Mouse (Mus musculus) intestine, embryonic 16.5 days (tissue): ENCODE results near the gene Pcif1. TPM values are rescaled to one million over a fixed set of nuclear protein-coding genes. Genes with fewer than 3 reads are reported as not detected.
"Not testable (repeated sequence)": the region's sequence is repeated elsewhere in the genome, so short reads cannot be mapped to it uniquely, and the experiment has no call there.

Experiments used
- ATAC-seq: fragments of 200-750 bp; cut with Nextera tagmentation; 2 replicates; pipeline ENCODE4 v1.8.0; 2017; ENCODE audit warnings: moderate TSS enrichment, moderate library complexity
- H3K27ac ChIP-seq: fragments of 300-500 bp; sonication (generic); 2 replicates; pipeline ENCODE4 v1.5.1; 2014; ENCODE audit warnings: mild to moderate bottlenecking, low read length
- H3K27me3 ChIP-seq: fragments of 300-500 bp; sonication (generic); replicated peaks from 2 replicates; pipeline ENCODE4 v1.6.1; 2014; ENCODE audit warnings: low read length, control low read depth, mixed read lengths; ENCODE audit not compliant: control insufficient read depth, insufficient read depth
- H3K36me3 ChIP-seq: fragments of 300-500 bp; sonication (generic); 2 replicates; pipeline ENCODE4 v1.6.1; 2014; ENCODE audit warnings: low read length, control low read depth; ENCODE audit not compliant: control insufficient read depth, insufficient read depth
- H3K4me1 ChIP-seq: fragments of 300-500 bp; sonication (generic); 2 replicates; pipeline ENCODE4 v1.6.1; 2014; ENCODE audit warnings: low read length, control low read depth, mixed read lengths; ENCODE audit not compliant: control insufficient read depth, insufficient read depth
- H3K4me2 ChIP-seq: fragments of 300-500 bp; sonication (generic); 2 replicates; pipeline ENCODE4 v1.6.1; 2014; ENCODE audit warnings: low read depth, low read length, control low read depth
- H3K4me3 ChIP-seq: fragments of 300-500 bp; sonication (generic); 2 replicates; pipeline ENCODE4 v1.5.1; 2014; ENCODE audit warnings: mild to moderate bottlenecking, low read length
- H3K9ac ChIP-seq: fragments of 300-500 bp; sonication (generic); 2 replicates; pipeline ENCODE4 v1.6.1; 2014; ENCODE audit warnings: low read depth, low read length
- H3K9me3 ChIP-seq: fragments of 300-500 bp; sonication (generic); 2 replicates; pipeline ENCODE4 v1.6.1; 2016; ENCODE audit warnings: low read length, control low read depth; ENCODE audit not compliant: control insufficient read depth
- whole genome bisulfite sequencing: fragments of 180-500 bp; shearing (Covaris S2); extraction: QIAGEN DNeasy Blood & Tissue Kit; methylation state at CpG from one replicate; pipeline ENCODE4 v1.1.7; 2014; 5-methylcytosine and 5-hydroxymethylcytosine counted together
- polyA plus RNA-seq: library from polyadenylated mRNA; unstranded; fragments of >200 nt; fragmentation: Nextera tagmentation; extraction: Ambion mirVana; gene quantifications from 2 replicates; pipeline ENCODE4 v1.2.1, GENCODE M21; 2015

Pcif1 gene
- polyA plus RNA-seq, 1 experiment from 2014 or later, result 64.0 TPM

- H3K4me3 ChIP-seq, result peak overlapping the region; percentile 87
- not testable (repeated sequence) for H3K9me3 ChIP-seq, H3K36me3 ChIP-seq, ATAC-seq, H3K4me2 ChIP-seq, H3K9ac ChIP-seq, H3K27me3 ChIP-seq
- H3K27ac ChIP-seq, result peak overlapping the region; percentile 100; the same call in 1 of the 2 replicates
- WGBS, result 80% methylated on average over 11 of the region's 11 CpGs
- peaks cover 32% of the 10 kb centered on the region for H3K4me1 ChIP-seq
Observed at GRCm38 (mm10) chr2:164877376-164878215, 1.5 kb upstream of the Pcif1 start.

- no peaks in the 10 kb centered on the region for H3K9me3 ChIP-seq
- peak overlapping the region; percentile 100 for H3K27ac ChIP-seq
- 1% methylated on average over 28 of the region's 28 CpGs for WGBS
- no peaks in the 10 kb centered on the region for H3K36me3 ChIP-seq
- H3K27me3 ChIP-seq, result no peaks in the 10 kb centered on the region
- H3K9ac ChIP-seq, result peak overlapping the region; percentile 100
- ATAC-seq, result peak; percentile 62
- peak overlapping the region; percentile 87 for H3K4me3 ChIP-seq
- peak overlapping the region; percentile 69 for H3K4me2 ChIP-seq
- H3K4me1 ChIP-seq, result peaks cover 30% of the 10 kb centered on the region
Observed at GRCm38 (mm10) chr2:164878509-164879227, 436 bp upstream of the Pcif1 start.

GRCm38 (mm10) chr2:164879568-164880277, 619 bp downstream of the Pcif1 start:
- H3K9ac ChIP-seq, result peak overlapping the region; percentile 100
- H3K27me3 ChIP-seq, result no peaks in the 10 kb centered on the region
- WGBS, result under 1% methylated on average over 61 of the region's 72 CpGs
- peaks cover 3% of the 10 kb centered on the region; the same call in 1 of the 2 replicates for H3K36me3 ChIP-seq
- H3K4me3 ChIP-seq, result peak overlapping the region; percentile 87
- H3K4me1 ChIP-seq, result peaks cover 20% of the 10 kb centered on the region
- H3K4me2 ChIP-seq, result peak overlapping the region; percentile 76
- no peaks in the 10 kb centered on the region for H3K9me3 ChIP-seq
- ATAC-seq, result peak; percentile 84
- peak overlapping the region; percentile 100 for H3K27ac ChIP-seq

- Histone ChIP-seq H3K27me3 (no peaks in the 10 kb centered on the region), H3K4me2 (no peak overlapping the region), H3K4me3 (no peak overlapping the region), H3K4me1 (peaks cover 15% of the 10 kb centered on the region), H3K9ac (no peak overlapping the region), H3K9me3 (no peaks in the 10 kb centered on the region), H3K36me3 (peaks cover 25% of the 10 kb centered on the region), H3K27ac (no peak overlapping the region)
- ATAC-seq, result no peak
- 74% methylated on average over 9 of the region's 9 CpGs for WGBS
Observed at GRCm38 (mm10) chr2:164882619-164883018, 3.5 kb downstream of the Pcif1 start.

GRCm38 (mm10) chr2:164885788-164886187, 6.7 kb downstream of the Pcif1 start:
- no peak for ATAC-seq
- no peaks in the 10 kb centered on the region for H3K27me3 ChIP-seq
- H3K4me1 ChIP-seq, result peaks cover 26% of the 10 kb centered on the region
- H3K4me3 ChIP-seq, result no peak overlapping the region
- no peak overlapping the region for H3K4me2 ChIP-seq
- peak overlapping the region; percentile 18 for H3K27ac ChIP-seq
- 59% methylated on average over 7 of the region's 7 CpGs for WGBS
- no peaks in the 10 kb centered on the region for H3K9me3 ChIP-seq
- peaks cover 42% of the 10 kb centered on the region for H3K36me3 ChIP-seq
- no peak overlapping the region for H3K9ac ChIP-seq

GRCm38 (mm10) chr2:164886617-164887016, 7.5 kb downstream of the Pcif1 start:
- peaks cover 24% of the 10 kb centered on the region for H3K4me1 ChIP-seq
- ATAC-seq, result no peak
- no peak overlapping the region for H3K4me2 ChIP-seq
- H3K4me3 ChIP-seq, result no peak overlapping the region
- H3K9me3 ChIP-seq, result no peaks in the 10 kb centered on the region
- H3K27me3 ChIP-seq, result no peaks in the 10 kb centered on the region
- 93% methylated on average over 10 of the region's 10 CpGs for WGBS
- peaks cover 50% of the 10 kb centered on the region for H3K36me3 ChIP-seq
- no peak overlapping the region for H3K9ac ChIP-seq
- H3K27ac ChIP-seq, result no peak overlapping the region

GRCm38 (mm10) chr2:164888996-164889395, 9.9 kb downstream of the Pcif1 start:
- Histone ChIP-seq H3K36me3 (peaks cover 63% of the 10 kb centered on the region), H3K9ac (peak overlapping the region; percentile 23; the same call in 1 of the 2 replicates), H3K27ac (0 out of 2 replicates have a peak overlapping the region, but pooled peaks have one; percentile 86), H3K4me2 (no peak overlapping the region), H3K9me3 (no peaks in the 10 kb centered on the region), H3K27me3 (no peaks in the 10 kb centered on the region), H3K4me1 (peaks cover 24% of the 10 kb centered on the region), H3K4me3 (no peak overlapping the region)
- no peak for ATAC-seq
- WGBS, result 83% methylated on average over 12 of the region's 12 CpGs

GRCm38 (mm10) chr2:164889960-164890359, 10.9 kb downstream of the Pcif1 start:
- no peak overlapping the region for H3K4me2 ChIP-seq
- H3K9me3 ChIP-seq, result no peaks in the 10 kb centered on the region
- peak overlapping the region; percentile 86 for H3K27ac ChIP-seq
- H3K9ac ChIP-seq, result 0 out of 2 replicates have a peak overlapping the region, but pooled peaks have one; percentile 7
- no peak overlapping the region for H3K4me3 ChIP-seq
- H3K4me1 ChIP-seq, result peaks cover 24% of the 10 kb centered on the region
- 55% methylated on average over 2 of the region's 2 CpGs for WGBS
- peak; percentile 86 for ATAC-seq
- no peaks in the 10 kb centered on the region for H3K27me3 ChIP-seq
- H3K36me3 ChIP-seq, result peaks cover 64% of the 10 kb centered on the region
